Comparison of ENCODE assay signal across 8 mouse cellular contexts in genomic region chr4:127987784-127988455, GRCm38 (mm10). TPM values are rescaled to one million over a fixed set of nuclear protein-coding genes. Genes with fewer than 3 reads are reported as not detected.
DNase-seq lines count a peak whose midpoint lies in the region; ATAC-seq and TF ChIP-seq lines count a peak whose summit lies in the region.

Gene Csmd2 (plus strand): TSS chr4:127987857.

- H3K9ac ChIP-seq in liver, embryonic 11.5 days (ENCODE audit: low read depth, low read length): no peak within 1 kb of the TSS
- H3K9ac ChIP-seq in liver, postnatal 0 days (replicated peaks): no peak within 1 kb of the TSS
- peak within 1 kb of the TSS; percentile 87 for H3K9ac ChIP-seq in hindbrain, embryonic 13.5 days
- no peak within 1 kb of the TSS; the same call in 1 of the 2 replicates for H3K9ac ChIP-seq in limb, embryonic 13.5 days

- DNase-seq in liver, embryonic 11.5 days (ENCODE audit: low spot score): no peak
- DNase-seq in liver, postnatal 0 days: no peak
- DNase-seq in cerebellum, postnatal 36 days: peak; percentile 66 to 75
- peak; percentile 72 for DNase-seq in right cerebral cortex, postnatal 25 days
- no peak for DNase-seq in thymus, postnatal 25 days
- no peak for DNase-seq in spleen, postnatal 4 days (ENCODE audit: low spot score in 2 of 2)

- no peak for ATAC-seq in liver, embryonic 11.5 days (replicated peaks; ENCODE audit: low FRiP score)
- no peak for ATAC-seq in liver, postnatal 0 days
- peak; percentile 12 for ATAC-seq in hindbrain, embryonic 13.5 days (ENCODE audit: low FRiP score)
- ATAC-seq in limb, embryonic 13.5 days (ENCODE audit: low FRiP score, low read depth): no peak

- no peak within 1 kb of the TSS for H3K27ac ChIP-seq in liver, embryonic 11.5 days (ENCODE audit: low read depth, low read length)
- no peak within 1 kb of the TSS for H3K27ac ChIP-seq in liver, postnatal 0 days (ENCODE audit: low read depth)
- H3K27ac ChIP-seq in hindbrain, embryonic 13.5 days: peak within 1 kb of the TSS; percentile 89
- no peak within 1 kb of the TSS for H3K27ac ChIP-seq in limb, embryonic 13.5 days

- TF ChIP-seq EP300 in liver, postnatal 0 days (IDR thresholded peaks at IDR 0.05; ENCODE audit: low read depth): no peak

- H3K36me3 ChIP-seq in liver, embryonic 11.5 days (ENCODE audit: control insufficient read depth, insufficient read depth, low read length): no peaks in the 10 kb centered on the region
- H3K36me3 ChIP-seq in liver, postnatal 0 days (replicated peaks; ENCODE audit: insufficient read depth, low read length): no peaks in the 10 kb centered on the region
- H3K36me3 ChIP-seq in hindbrain, embryonic 13.5 days: no peaks in the 10 kb centered on the region
- no peaks in the 10 kb centered on the region for H3K36me3 ChIP-seq in limb, embryonic 13.5 days

- peak within 1 kb of the TSS; percentile 56 for H3K4me2 ChIP-seq in liver, embryonic 11.5 days
- H3K4me2 ChIP-seq in liver, postnatal 0 days (ENCODE audit: low read depth, low read length): no peak within 1 kb of the TSS
- peak within 1 kb of the TSS; percentile 83 for H3K4me2 ChIP-seq in hindbrain, embryonic 13.5 days
- H3K4me2 ChIP-seq in limb, embryonic 13.5 days (replicated peaks): peak within 1 kb of the TSS; percentile 70

- no peaks in the 10 kb centered on the region for H3K9me3 ChIP-seq in liver, embryonic 11.5 days (ENCODE audit: control insufficient read depth, low read length)
- H3K9me3 ChIP-seq in liver, postnatal 0 days (ENCODE audit: low read length): no peaks in the 10 kb centered on the region
- no peaks in the 10 kb centered on the region for H3K9me3 ChIP-seq in hindbrain, embryonic 13.5 days
- H3K9me3 ChIP-seq in limb, embryonic 13.5 days: no peaks in the 10 kb centered on the region

- no peaks in the 10 kb centered on the region for H3K4me1 ChIP-seq in liver, embryonic 11.5 days (replicated peaks; ENCODE audit: control insufficient read depth, insufficient read depth, low read length)
- H3K4me1 ChIP-seq in liver, postnatal 0 days (ENCODE audit: insufficient read depth): no peaks in the 10 kb centered on the region
- peaks cover 54% of the 10 kb centered on the region for H3K4me1 ChIP-seq in hindbrain, embryonic 13.5 days (replicated peaks)
- H3K4me1 ChIP-seq in limb, embryonic 13.5 days: peaks cover 3% of the 10 kb centered on the region; the same call in 1 of the 2 replicates

- no peak for TF ChIP-seq CTCF in liver, postnatal 0 days (IDR thresholded peaks at IDR 0.05; ENCODE audit: low read depth)

- WGBS in liver, embryonic 11.5 days: 3% methylated on average over 52 of the region's 65 CpGs
- 2% methylated on average over 45 of the region's 65 CpGs for WGBS in liver, postnatal 0 days (ENCODE audit: insufficient replicate concordance)
- under 1% methylated on average over 55 of the region's 65 CpGs for WGBS in hindbrain, embryonic 13.5 days
- WGBS in limb, embryonic 13.5 days: under 1% methylated on average over 55 of the region's 65 CpGs

- peak within 1 kb of the TSS; percentile 30 for H3K4me3 ChIP-seq in liver, embryonic 11.5 days (ENCODE audit: low read depth, low read length)
- no peak within 1 kb of the TSS for H3K4me3 ChIP-seq in liver, postnatal 0 days (ENCODE audit: low read depth, low read length)
- peak within 1 kb of the TSS; percentile 74 for H3K4me3 ChIP-seq in hindbrain, embryonic 13.5 days
- H3K4me3 ChIP-seq in limb, embryonic 13.5 days: peak within 1 kb of the TSS; percentile 45

- H3K27me3 ChIP-seq in liver, embryonic 11.5 days (replicated peaks; ENCODE audit: control insufficient read depth, insufficient read depth, low read length): peaks cover 60% of the 10 kb centered on the region
- peaks cover 49% of the 10 kb centered on the region for H3K27me3 ChIP-seq in liver, postnatal 0 days (ENCODE audit: insufficient read depth, low read length)
- peaks cover 26% of the 10 kb centered on the region for H3K27me3 ChIP-seq in hindbrain, embryonic 13.5 days
- H3K27me3 ChIP-seq in limb, embryonic 13.5 days: peaks cover 92% of the 10 kb centered on the region

RNA-seq across cellular contexts. Expression of gene Csmd2, which starts in this region (rescaled TPM):
- polyA plus RNA-seq in liver, embryonic 11.5 days (2014; fragmentation: Nextera tagmentation; extraction: Ambion mirVana): 0.03 TPM in 1 of 2 replicates, not detected in the other
- polyA plus RNA-seq in liver, postnatal 0 days (2015; fragmentation: Nextera tagmentation; extraction: Ambion mirVana): not detected in 2 replicates
- polyA plus RNA-seq in hindbrain, embryonic 13.5 days (2015; fragmentation: Nextera tagmentation; extraction: Ambion mirVana): 8.6 TPM in 2 replicates
- 0.14 and 0.19 TPM in 2 replicates for polyA plus RNA-seq in limb, embryonic 13.5 days (2015; fragmentation: Nextera tagmentation; extraction: Ambion mirVana)

Comparison
In these comparisons a context has a peak if more than half of its experiments do, and no peak if none do; other contexts are left out.
1. DNase-seq: peak in cerebellum, postnatal 36 days (2 of 2) and right cerebral cortex, postnatal 25 days (single experiment); none in liver, embryonic 11.5 days (single experiment), liver, postnatal 0 days (single experiment), thymus, postnatal 25 days (single experiment) and spleen, postnatal 4 days (0 of 2).